Mouse (Mus musculus): ENCODE results near the gene Pik3c2g. TPM values are rescaled to one million over a fixed set of nuclear protein-coding genes. Genes with fewer than 3 reads are reported as not detected.

Gene Pik3c2g
- polyA plus RNA-seq, 1 experiment from 2014 or later, result 2.3 TPM

DNA sequence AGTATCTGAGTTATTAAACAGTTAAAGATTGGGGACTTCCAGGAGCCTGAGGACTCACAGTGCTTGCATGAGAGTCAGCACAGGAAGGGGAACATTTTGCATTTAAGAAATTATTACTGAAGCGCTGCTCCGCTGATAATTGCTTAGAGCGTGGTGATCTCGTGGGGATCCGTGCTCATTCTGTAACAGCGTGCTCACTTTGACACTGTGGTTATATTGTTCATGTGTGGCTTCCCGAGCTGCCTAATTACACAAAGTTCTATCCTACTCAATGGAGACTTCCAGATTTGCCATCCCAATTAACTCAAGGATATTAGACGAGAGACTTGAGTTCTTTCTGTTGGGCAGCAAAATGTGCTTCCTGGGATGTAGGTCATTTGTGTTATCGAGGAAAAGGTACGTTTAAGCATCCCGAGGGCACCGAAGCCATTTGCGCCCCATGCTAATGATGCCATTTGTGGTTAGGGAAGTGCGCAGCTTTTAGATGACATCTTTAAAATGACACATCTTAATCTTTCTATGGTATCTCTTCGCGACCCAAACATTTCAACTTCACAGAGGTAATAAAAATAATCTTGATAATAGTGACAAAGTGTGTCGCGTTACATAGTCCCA is 278.1 kb downstream of the Pik3c2g start:
- no peaks in the 10 kb centered on the region for H3K4me1 ChIP-seq
- no peaks in the 10 kb centered on the region for H3K36me3 ChIP-seq
- WGBS, result 90% methylated on average over 18 of the region's 18 CpGs

DNA sequence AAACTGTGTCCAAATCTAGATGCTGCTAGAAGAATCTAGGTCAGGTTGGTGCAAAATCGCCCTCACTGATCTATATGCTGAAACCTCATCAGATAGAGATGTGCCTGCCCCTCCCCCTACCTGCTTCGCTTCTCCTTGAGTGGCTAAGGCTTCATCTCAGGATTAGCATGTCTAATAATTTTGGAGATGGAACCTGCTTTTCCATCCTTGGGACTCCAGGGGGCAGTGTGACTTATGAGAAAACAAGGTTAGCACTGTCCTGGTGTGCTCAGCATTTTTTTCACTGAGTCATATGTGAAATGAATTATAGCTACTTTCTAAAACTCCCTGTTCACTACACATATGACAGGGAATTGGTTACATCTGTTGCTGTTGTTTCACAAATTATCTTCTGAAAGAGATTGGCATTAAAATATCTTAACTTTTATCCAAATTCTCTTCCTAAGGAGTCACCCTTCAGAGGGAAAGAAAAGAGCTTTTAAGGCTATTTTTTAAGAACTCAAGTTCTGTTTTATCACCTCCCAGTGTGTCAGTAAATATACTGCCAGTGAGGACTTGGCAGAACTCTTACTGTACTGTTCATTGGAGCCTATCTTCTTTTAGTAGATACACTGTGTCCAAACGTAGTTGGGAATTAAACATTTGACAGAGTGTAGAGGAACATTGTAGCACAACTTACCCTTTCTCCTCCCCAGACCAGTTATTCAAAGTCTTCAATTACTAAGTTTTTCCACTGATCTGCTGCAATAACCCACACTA is 287.6 kb downstream of the Pik3c2g start:
- Histone ChIP-seq H3K4me1 (no peaks in the 10 kb centered on the region), H3K9me3 (no peaks in the 10 kb centered on the region), H3K27ac (no peak overlapping the region), H3K4me3 (no peak overlapping the region), H3K27me3 (ENCODE audit: insufficient read depth, poor library complexity, severe bottlenecking) (no peaks in the 10 kb centered on the region), H3K36me3 (no peaks in the 10 kb centered on the region)
- DNase-seq (ENCODE audit: low spot score), result no peak
- WGBS, result 51% methylated on average over 3 of the region's 3 CpGs

More for the DNA sequence above, 278.1 kb downstream of the Pik3c2g start:
- Histone ChIP-seq H3K27me3 (ENCODE audit: insufficient read depth, poor library complexity, severe bottlenecking) (no peaks in the 10 kb centered on the region), H3K9me3 (no peaks in the 10 kb centered on the region), H3K4me3 (no peak overlapping the region), H3K27ac (no peak overlapping the region)
- no peak for DNase-seq (ENCODE audit: low spot score)

DNA sequence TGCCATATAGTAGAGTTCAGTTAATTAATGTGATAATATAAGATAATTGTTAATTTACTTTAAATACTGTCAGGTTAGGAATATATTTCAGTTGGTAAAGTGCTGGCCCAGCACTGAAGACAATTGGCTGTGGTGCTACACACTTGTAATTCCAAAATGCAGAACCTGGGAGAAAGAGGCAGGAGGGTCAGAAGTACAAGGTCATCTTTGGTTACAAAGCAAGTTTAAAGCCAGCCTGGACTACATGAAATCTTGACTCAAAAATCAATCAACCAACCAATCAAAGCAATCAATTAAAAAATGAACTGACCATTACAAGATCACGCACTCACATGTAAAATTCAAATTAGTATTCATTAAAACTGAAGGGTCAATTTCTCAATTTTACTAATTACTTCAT is 289.7 kb downstream of the Pik3c2g start:
- WGBS, result 79% methylated on average over 1 of the region's 1 CpGs
- no peaks in the 10 kb centered on the region for H3K36me3 ChIP-seq
- H3K27me3 ChIP-seq (ENCODE audit: insufficient read depth, poor library complexity, severe bottlenecking), result no peaks in the 10 kb centered on the region
- no peaks in the 10 kb centered on the region for H3K4me1 ChIP-seq
- no peak for DNase-seq (ENCODE audit: low spot score)
- H3K27ac ChIP-seq, result no peak overlapping the region
- H3K4me3 ChIP-seq, result no peak overlapping the region
- H3K9me3 ChIP-seq, result no peaks in the 10 kb centered on the region

DNA sequence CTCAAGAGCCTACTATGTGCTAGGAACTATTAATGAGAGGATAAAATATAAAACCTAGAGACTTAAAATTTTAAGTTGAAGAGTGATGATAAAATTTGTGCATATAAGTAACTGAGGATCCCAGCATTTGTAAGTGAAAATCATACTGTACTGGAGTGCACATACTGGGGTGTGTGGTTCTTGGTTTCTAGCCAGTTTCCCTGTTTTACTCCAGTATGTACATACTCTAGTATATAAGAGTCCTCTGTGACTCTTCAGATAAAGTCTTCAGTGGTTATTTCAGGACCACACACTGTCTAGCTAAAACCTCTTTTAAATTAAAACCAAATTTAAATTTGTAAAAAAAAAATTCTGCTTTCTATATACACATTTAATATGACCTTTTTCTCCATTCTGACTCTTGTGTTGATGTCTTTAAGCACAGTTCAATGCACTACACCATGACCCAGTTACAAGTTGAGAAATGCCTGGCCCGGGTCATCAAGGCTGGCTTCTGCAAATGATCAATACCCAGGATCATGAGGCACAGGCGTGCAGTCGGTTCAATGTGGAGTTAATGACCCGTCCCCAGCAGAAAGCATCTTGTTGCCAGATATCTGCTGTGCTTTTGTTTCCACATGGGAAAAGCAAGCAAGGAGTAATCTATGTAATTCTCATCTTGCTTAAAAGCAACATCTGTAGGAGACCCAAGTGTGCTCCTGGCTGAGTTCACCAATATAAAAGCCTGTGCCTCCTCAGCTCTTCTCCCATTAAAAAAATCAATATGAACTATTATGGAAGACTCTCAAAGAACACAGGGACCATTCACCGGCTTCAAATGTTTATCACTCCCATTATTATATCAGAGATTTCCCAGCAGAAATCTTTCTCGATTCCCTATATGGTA is 290.7 kb downstream of the Pik3c2g start:
- Histone ChIP-seq H3K27me3 (ENCODE audit: insufficient read depth, poor library complexity, severe bottlenecking) (no peaks in the 10 kb centered on the region), H3K4me3 (no peak overlapping the region), H3K27ac (no peak overlapping the region), H3K36me3 (no peaks in the 10 kb centered on the region), H3K9me3 (no peaks in the 10 kb centered on the region), H3K4me1 (no peaks in the 10 kb centered on the region)
- DNase-seq (ENCODE audit: low spot score), result no peak
- 76% methylated on average over 6 of the region's 6 CpGs for WGBS

DNA sequence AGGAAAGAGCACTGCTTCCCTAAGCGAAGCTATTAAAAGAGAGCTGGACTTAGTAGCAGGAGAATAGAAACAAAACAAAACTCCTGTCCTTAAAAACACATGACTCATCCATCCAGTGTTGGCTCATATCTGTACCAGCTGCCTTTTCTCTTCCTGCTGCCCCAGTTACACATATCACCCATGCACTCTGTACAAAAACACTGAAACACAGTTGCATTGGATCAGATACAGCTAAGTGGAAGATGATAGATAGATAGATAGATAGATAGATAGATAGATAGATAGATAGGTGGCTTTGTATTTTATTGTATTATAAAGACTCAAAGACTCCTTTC is 291.3 kb downstream of the Pik3c2g start:
- WGBS, result 64% methylated on average over 1 of the region's 1 CpGs
- H3K27me3 ChIP-seq (ENCODE audit: insufficient read depth, poor library complexity, severe bottlenecking), result no peaks in the 10 kb centered on the region
- no peaks in the 10 kb centered on the region for H3K36me3 ChIP-seq
- no peaks in the 10 kb centered on the region for H3K4me1 ChIP-seq
- no peak overlapping the region for H3K27ac ChIP-seq
- H3K4me3 ChIP-seq, result no peak overlapping the region
- H3K9me3 ChIP-seq, result no peaks in the 10 kb centered on the region
- DNase-seq (ENCODE audit: low spot score), result no peak

DNA sequence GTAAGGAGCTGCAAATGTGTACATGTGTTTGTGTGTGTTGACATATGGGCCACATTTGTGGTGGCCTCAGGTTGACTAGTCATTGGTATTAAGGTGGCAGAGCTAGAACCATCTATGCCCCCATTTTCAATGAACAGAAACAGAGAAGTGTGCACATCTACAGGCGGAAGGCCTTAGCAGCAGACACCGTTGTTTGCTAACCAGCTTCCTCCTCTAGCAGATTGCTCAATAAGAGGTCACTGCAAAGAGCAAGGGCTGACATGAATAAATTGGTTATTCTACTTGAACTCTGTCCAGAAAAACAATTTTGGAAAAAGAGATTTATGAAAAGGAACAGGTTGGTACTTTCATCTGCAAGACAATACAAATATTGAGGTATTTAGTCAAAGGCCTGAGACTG is 295.1 kb downstream of the Pik3c2g start:
- no peak for DNase-seq (ENCODE audit: low spot score)
- Histone ChIP-seq H3K27me3 (ENCODE audit: insufficient read depth, poor library complexity, severe bottlenecking) (no peaks in the 10 kb centered on the region), H3K4me1 (no peaks in the 10 kb centered on the region), H3K27ac (no peak overlapping the region), H3K36me3 (no peaks in the 10 kb centered on the region), H3K9me3 (no peaks in the 10 kb centered on the region), H3K4me3 (no peak overlapping the region)
- 90% methylated on average over 2 of the region's 2 CpGs for WGBS

DNA sequence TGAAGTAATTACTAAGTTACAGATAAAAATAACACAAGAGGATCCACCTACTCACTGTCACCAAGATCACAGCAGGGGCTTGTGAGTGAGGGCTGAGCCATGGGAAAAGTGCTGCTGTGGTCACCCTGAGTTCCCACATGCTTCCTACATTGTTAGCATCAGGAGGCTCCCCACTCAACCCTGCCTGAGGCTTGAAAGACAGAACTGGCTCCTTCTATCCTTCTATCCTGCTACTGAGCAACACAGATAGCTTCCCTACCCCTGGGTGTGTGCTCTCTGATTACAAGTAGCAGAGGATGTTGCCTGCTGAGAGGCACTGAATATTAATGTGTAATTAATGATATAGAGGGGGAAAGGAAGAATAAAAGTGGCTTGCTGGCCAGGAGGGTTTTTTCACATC is 300.2 kb downstream of the Pik3c2g start:
- Histone ChIP-seq H3K9me3 (no peaks in the 10 kb centered on the region), H3K4me3 (no peak overlapping the region), H3K4me1 (no peaks in the 10 kb centered on the region), H3K27me3 (ENCODE audit: insufficient read depth, poor library complexity, severe bottlenecking) (no peaks in the 10 kb centered on the region), H3K27ac (no peak overlapping the region), H3K36me3 (no peaks in the 10 kb centered on the region)
- no peak for DNase-seq (ENCODE audit: low spot score)

DNA sequence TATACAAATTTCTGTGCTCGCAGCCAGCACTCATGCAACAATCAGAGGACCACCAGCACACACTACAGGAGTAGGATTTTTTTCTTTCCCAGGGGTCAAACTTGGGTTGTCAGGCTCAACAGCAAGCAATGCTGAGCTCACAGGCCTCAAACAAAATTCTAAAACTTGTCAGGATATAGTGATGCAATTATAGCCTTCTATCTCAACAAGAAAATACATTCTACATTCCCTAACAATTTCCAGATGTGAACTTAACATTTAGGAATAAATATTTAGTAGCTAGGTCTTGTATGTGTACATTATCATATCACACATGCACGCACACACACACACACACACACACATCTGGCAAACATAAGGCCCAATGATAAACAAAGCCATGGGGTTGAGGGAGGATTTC is 308.6 kb downstream of the Pik3c2g start:
- WGBS, result 49% methylated on average over 2 of the region's 2 CpGs
- Histone ChIP-seq H3K36me3 (no peaks in the 10 kb centered on the region), H3K4me3 (no peak overlapping the region), H3K27ac (no peak overlapping the region), H3K27me3 (ENCODE audit: insufficient read depth, poor library complexity, severe bottlenecking) (no peaks in the 10 kb centered on the region), H3K9me3 (no peaks in the 10 kb centered on the region), H3K4me1 (no peaks in the 10 kb centered on the region)
- no peak for DNase-seq (ENCODE audit: low spot score)

DNA sequence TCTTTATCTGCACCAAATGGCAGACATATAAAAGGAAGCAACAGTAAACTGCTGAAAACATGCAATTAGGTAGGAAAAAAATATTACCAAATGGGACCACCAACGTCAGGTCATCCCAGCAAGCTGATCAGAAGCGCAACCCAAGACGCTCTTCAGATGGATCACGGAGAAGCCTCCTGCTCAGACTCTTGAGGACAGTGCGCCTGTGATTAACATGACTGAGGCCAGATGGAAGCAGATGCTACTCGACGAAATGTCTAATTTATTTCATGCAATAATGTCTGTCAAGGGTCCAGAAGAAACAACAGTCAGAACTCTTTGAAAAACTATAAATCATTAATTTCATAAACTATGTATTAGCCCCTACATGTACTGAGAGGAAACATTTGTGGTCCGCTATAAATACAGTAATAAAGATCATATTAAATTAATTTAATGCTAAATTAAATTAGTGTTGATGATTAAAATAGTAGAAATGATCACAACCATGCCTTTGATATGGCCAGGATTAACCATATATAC is 312.7 kb downstream of the Pik3c2g start:
- no peak for DNase-seq (ENCODE audit: low spot score)
- 91% methylated on average over 8 of the region's 8 CpGs for WGBS
- Histone ChIP-seq H3K4me3 (no peak overlapping the region), H3K36me3 (no peaks in the 10 kb centered on the region), H3K27me3 (ENCODE audit: insufficient read depth, poor library complexity, severe bottlenecking) (no peaks in the 10 kb centered on the region), H3K27ac (no peak overlapping the region), H3K4me1 (no peaks in the 10 kb centered on the region), H3K9me3 (no peaks in the 10 kb centered on the region)

DNA sequence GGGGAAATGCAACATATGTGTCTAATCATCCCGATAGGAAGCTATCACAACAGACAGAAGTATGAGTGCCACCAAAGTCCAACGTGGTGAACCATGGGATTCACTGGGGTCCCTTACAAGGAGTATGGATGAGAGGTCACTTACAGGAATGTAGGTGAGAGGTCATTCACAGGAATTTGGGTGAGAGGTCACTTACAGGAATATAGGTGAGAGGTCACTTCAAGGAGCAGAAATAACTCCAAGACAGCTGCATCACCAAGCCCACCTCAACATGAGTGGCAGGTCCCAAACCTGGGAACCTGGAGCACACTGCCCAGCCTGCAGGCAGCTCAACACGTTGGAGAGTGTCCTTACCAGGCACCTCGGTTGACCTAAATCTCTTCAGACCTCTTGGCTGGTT is 314.8 kb downstream of the Pik3c2g start:
- no peaks in the 10 kb centered on the region for H3K36me3 ChIP-seq
- 66% methylated on average over 4 of the region's 4 CpGs for WGBS
- no peak for DNase-seq (ENCODE audit: low spot score)
- no peaks in the 10 kb centered on the region for H3K9me3 ChIP-seq
- H3K4me3 ChIP-seq, result no peak overlapping the region
- no peak overlapping the region for H3K27ac ChIP-seq
- H3K27me3 ChIP-seq (ENCODE audit: insufficient read depth, poor library complexity, severe bottlenecking), result no peaks in the 10 kb centered on the region
- H3K4me1 ChIP-seq, result no peaks in the 10 kb centered on the region

DNA sequence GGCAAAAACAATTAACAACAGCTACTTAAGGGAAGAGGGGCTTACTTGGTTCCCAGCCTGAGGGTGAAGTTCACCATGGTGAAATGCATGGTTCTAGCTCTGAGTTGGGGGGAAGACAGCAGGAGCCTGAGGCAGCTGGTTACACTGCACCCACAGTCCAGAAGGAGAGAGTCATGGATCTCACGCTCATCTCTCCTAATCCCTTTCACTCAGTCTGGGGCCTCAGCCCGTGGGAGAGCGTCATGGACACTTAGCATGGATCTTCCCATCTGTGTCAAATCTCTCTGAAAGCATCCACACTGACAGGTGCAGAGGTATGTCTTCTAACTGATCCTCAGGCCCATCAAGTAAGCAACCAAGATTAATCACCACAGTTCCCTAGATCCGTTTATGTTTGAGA is 320.1 kb downstream of the Pik3c2g start:
- Histone ChIP-seq H3K4me3 (no peak overlapping the region), H3K4me1 (no peaks in the 10 kb centered on the region), H3K36me3 (no peaks in the 10 kb centered on the region), H3K27me3 (ENCODE audit: insufficient read depth, poor library complexity, severe bottlenecking) (no peaks in the 10 kb centered on the region), H3K27ac (no peak overlapping the region), H3K9me3 (no peaks in the 10 kb centered on the region)
- 62% methylated on average over 4 of the region's 4 CpGs for WGBS
- no peak for DNase-seq (ENCODE audit: low spot score)

DNA sequence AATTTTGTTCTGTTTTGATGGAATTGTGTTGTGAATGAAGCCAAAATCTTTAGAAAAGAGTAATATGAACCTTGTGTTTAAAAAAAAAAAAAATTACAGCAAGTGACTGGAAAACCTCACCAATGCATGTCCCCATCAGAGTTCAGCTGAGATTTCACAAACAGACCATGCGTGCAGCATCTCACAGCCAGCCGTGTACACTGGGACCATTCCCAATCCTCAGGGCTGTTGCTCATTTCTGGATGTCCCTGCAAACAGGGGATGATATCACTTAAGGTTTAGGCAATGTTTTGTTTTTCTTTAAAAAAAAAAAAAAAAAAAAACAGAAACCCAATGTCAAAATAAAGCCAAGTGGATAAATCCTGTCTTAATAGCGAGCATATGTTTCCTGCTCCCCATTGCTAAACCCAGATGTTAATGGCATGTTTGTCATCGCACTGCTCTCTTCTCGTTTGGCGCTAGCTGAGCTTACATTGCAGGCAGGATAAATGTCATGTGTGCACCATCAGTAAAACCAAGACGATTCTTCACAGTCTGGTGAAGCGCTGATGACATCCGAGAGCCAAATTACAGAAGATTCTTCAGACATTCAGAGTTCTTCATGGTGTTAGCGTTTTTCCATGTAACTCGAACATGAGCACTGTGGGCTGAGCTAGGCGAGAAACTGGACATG is 322.1 kb downstream of the Pik3c2g start:
- H3K4me1 ChIP-seq, result no peaks in the 10 kb centered on the region
- H3K27me3 ChIP-seq (ENCODE audit: insufficient read depth, poor library complexity, severe bottlenecking), result no peaks in the 10 kb centered on the region
- H3K27ac ChIP-seq, result no peak overlapping the region
- H3K4me3 ChIP-seq, result no peak overlapping the region
- no peaks in the 10 kb centered on the region for H3K9me3 ChIP-seq
- no peak for DNase-seq (ENCODE audit: low spot score)
- 83% methylated on average over 12 of the region's 12 CpGs for WGBS
- H3K36me3 ChIP-seq, result no peaks in the 10 kb centered on the region

DNA sequence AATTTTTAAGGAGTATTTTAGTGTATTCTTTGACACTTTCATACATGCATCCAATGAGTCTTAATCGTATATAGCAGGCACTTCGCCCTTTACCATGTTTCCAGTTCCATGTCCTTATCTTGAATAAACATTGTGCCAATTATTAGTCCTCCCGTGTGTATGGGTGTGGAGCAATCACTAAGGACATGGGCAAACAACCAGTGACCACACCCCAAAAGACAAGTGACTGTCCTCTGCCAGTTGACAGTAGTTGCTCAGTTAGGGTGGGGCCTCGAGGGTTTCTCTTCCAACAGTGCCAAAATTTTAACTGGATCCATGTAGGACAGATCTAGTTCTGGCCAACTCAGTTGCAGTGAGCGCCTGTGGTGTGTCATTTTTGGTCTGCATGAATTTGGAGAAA is 341.7 kb downstream of the Pik3c2g start:
- Histone ChIP-seq H3K9me3 (no peaks in the 10 kb centered on the region), H3K27ac (no peak overlapping the region), H3K27me3 (ENCODE audit: insufficient read depth, poor library complexity, severe bottlenecking) (no peaks in the 10 kb centered on the region), H3K36me3 (no peaks in the 10 kb centered on the region), H3K4me3 (no peak overlapping the region), H3K4me1 (no peaks in the 10 kb centered on the region)
- 72% methylated on average over 5 of the region's 5 CpGs for WGBS
- no peak for DNase-seq (ENCODE audit: low spot score)
